Mouse (Mus musculus) cortical plate, adult 2 months (tissue): Measurements from ENCODE around the gene Syce2.

Experiments used
- CTCF ChIP-seq: fragments of 200-500 bp; IDR thresholded peaks from 2 replicates; pipeline ENCODE4 v1.5.1; 2011; ENCODE audit warnings: mild to moderate bottlenecking, control low read depth, low read length; ENCODE audit not compliant: insufficient read depth; ENCODE audit errors: extremely low read depth
- POLR2A ChIP-seq: fragments of 200-500 bp; IDR thresholded peaks from 2 replicates; pipeline ENCODE4 v1.6.1; 2011; ENCODE audit warnings: mild to moderate bottlenecking, low read length, control low read depth; ENCODE audit not compliant: insufficient read depth; ENCODE audit errors: extremely low read depth

- TF ChIP-seq CTCF (no peak), POLR2A (no peak)
These were observed 29.8 kb downstream of the Syce2 start, which contains the start of gene Klf1 for GRCm38 (mm10) chr8:84901752-84902151.
